Mouse (Mus musculus) embryonic facial prominence, embryonic 10.5 days (tissue): Measurements from ENCODE around the gene 2200002D01Rik. TPM values are rescaled to one million over a fixed set of nuclear protein-coding genes. Genes with fewer than 3 reads are reported as not detected.
A peak's percentile ranks its signal among the peaks of the same experiment; 100 is the strongest.

ENCODE experiments used
- DNase-seq: peaks from one replicate; pipeline ENCODE4 v3.0.0-alpha.2; 2017; ENCODE audit warnings: low spot score
- H3K27ac ChIP-seq: fragments of 300-500 bp; sonication (generic); replicated peaks from 2 replicates; pipeline ENCODE4 v1.5.1; 2016; ENCODE audit warnings: mild to moderate bottlenecking
- H3K27me3 ChIP-seq: fragments of 300-500 bp; sonication (generic); replicated peaks from 2 replicates; pipeline ENCODE4 v1.6.1; 2016; ENCODE audit warnings: low read depth, mild to moderate bottlenecking; ENCODE audit not compliant: poor library complexity, severe bottlenecking
- H3K36me3 ChIP-seq: fragments of 300-500 bp; sonication (generic); replicated peaks from 2 replicates; pipeline ENCODE4 v1.6.1; 2016; ENCODE audit warnings: mild to moderate bottlenecking, moderate library complexity
- H3K4me1 ChIP-seq: fragments of 300-500 bp; sonication (generic); 2 replicates; pipeline ENCODE4 v1.6.1; 2016
- H3K4me3 ChIP-seq: fragments of 300-500 bp; sonication (generic); 2 replicates; pipeline ENCODE4 v1.5.1; 2016; ENCODE audit warnings: mild to moderate bottlenecking, moderate library complexity
- H3K9me3 ChIP-seq: fragments of 300-500 bp; sonication (generic); 2 replicates; pipeline ENCODE4 v1.6.1; 2016; ENCODE audit warnings: mild to moderate bottlenecking
- WGBS: fragments of 180-500 bp; shearing (Covaris S2); methylation state at CpG from one replicate; pipeline ENCODE4 v1.1.7; 2016; 5-methylcytosine and 5-hydroxymethylcytosine counted together
- polyA plus RNA-seq: library from polyadenylated mRNA; unstranded; fragments of >200 nt; fragmentation: Nextera tagmentation; extraction: Ambion mirVana; gene quantifications from 2 replicates; pipeline ENCODE4 v1.2.1, GENCODE M21; 2016

The 2200002D01Rik gene
- polyA plus RNA-seq = 4.4 and 4.6 TPM in 2 replicates

DNA sequence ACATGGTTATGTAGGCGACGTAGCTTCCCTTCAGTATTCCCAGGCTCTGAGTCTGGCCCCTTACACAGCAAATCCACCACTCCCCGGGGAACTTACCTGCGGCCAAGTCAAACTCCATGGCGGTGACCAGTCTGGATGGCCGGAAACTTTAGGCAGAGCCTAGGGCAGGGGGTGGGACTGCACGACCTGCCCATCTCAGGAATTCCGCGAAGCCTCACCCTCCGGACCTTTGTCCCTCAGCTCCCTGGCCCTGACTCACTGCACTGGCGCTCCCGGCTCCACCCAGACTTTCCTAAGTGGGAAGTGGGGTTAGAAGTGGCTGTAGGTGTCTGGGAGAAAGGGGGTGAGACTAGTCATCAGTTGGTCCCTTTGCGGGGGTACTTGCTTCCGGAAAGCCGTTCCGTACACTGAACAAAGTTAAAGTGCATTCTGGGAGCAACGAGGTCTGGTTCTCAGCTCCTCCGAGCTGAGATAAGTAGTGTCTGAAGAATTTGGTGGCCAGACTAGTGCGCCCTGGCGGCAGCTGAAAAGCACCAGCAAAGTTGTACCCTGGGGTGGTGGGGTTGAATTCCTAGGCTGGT is at the start of gene 2200002D01Rik:
Gene 2200002D01Rik (minus strand): TSS at position 206 of the 581 bp plus-strand sequence.
- H3K27ac ChIP-seq = peak within 1 kb of the TSS; percentile 60
- no peaks in the 10 kb centered on the region for H3K9me3 ChIP-seq
- H3K27me3 ChIP-seq = peaks cover 25% of the 10 kb centered on the region
- H3K4me3 ChIP-seq = peak within 1 kb of the TSS; percentile 49
- DNase-seq = peak; percentile 48
- H3K36me3 ChIP-seq = peaks cover 35% of the 10 kb centered on the region
- WGBS = 5% methylated on average over 20 of the region's 20 CpGs
- H3K4me1 ChIP-seq = peaks cover 35% of the 10 kb centered on the region

DNA sequence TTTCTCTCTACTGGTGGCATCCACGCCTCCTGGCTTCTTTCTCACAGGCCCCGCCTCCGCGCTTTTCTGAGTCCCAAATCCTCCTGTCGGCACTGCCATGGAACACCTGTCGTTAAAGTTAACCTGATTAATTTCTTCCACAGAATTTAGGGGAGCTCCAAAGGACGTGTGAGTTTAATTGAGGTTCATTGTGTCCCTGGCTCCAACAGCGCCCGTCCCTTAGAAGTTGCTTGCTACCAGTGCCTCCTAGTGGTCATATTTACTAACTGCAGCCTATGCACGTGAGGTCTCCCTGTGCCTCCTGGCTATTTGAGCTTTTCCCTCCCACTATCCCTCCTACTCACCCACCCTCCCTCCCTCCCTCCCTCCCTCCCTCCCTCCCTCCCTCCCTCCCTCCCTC is 48.7 kb upstream of the 2200002D01Rik start:
- Histone ChIP-seq H3K27ac (no peak overlapping the region), H3K36me3 (no peaks in the 10 kb centered on the region), H3K9me3 (no peaks in the 10 kb centered on the region), H3K27me3 (peaks cover 11% of the 10 kb centered on the region; the same call in 1 of the 2 replicates), H3K4me1 (peaks cover 27% of the 10 kb centered on the region), H3K4me3 (0 out of 2 replicates have a peak overlapping the region, but pooled peaks have one; percentile 6)
- peak; percentile 74 for DNase-seq
- WGBS = 9% methylated on average over 10 of the region's 10 CpGs

DNA sequence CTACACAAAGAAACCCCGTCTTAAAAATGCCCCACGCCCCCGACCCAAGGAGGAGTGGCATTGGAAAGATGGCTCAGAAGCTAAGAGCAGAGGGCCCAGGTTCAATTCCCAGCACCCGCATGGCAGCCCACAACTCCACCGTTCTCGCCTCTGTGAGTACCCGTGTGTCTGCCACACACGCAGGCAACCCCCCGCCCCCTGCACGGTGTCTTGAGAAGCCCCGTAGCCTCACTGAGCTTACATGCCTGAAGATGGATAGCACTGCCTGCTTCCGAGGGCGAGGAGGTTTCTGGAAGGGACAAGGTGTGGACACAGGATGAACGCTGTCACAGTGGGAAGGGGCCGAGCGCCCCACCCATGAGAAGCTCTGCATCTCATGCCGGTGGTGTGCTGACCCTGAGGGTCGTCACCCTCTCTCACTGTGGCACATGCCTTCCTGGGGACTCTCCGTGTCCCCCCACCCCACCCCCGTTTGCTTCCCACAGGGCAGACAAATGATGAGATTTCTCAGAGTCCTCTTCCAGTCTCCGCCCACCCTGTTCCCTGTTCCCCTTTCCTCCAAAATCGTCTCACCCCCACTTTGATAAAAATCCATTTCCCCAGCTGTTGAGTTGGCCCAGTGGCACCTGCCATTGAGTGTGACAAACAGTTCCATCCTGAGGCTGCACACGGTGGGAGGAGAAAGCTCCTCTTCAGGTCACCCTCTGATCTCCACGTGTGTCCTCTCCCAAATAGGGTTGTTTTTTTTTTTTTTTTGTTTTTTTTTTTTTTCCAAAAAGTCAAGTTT is 47.8 kb upstream of the 2200002D01Rik start:
- Histone ChIP-seq H3K4me3 (no peak overlapping the region), H3K9me3 (no peaks in the 10 kb centered on the region), H3K27ac (no peak overlapping the region), H3K27me3 (peaks cover 10% of the 10 kb centered on the region), H3K4me1 (peaks cover 34% of the 10 kb centered on the region), H3K36me3 (no peaks in the 10 kb centered on the region)
- no peak for DNase-seq
- WGBS = 84% methylated on average over 24 of the region's 24 CpGs

DNA sequence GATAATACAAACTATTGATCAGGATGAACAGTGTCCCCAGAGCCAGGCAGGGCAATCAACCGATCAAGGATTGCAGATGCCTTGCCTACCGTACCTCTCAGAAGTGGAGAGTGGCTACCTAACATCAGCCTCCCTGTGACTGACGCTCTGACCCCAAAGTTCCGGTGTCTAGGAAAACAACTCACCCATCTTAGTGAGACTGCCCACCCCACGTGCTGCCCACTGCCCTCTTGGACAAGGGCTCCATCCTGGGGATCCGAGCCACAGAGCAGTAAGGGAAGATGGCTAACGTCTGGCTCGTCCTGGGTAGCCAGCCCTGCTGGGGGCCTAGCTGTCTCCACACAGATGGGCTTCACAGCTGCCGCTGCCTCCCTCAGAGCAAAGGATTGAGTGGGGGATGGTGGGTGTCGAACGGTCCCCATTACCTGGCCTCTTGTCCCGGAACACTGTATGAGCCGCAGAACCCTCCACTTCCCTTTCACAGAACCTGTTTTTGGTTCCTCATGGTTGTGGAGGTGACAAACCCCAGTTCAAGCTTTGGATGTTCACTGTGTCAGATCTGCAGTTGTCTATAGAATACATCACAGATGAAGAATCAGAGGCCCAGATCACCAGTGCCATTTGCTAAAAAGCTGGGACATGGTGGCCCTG is 46.0 kb upstream of the 2200002D01Rik start:
- H3K27me3 ChIP-seq = peaks cover 28% of the 10 kb centered on the region
- H3K27ac ChIP-seq = peak overlapping the region; percentile 14; the same call in 1 of the 2 replicates
- no peaks in the 10 kb centered on the region for H3K9me3 ChIP-seq
- no peak for DNase-seq
- 0 out of 2 replicates have a peak overlapping the region, but pooled peaks have one; percentile 9 for H3K4me3 ChIP-seq
- peaks cover 50% of the 10 kb centered on the region for H3K4me1 ChIP-seq
- 69% methylated on average over 13 of the region's 13 CpGs for WGBS
- no peaks in the 10 kb centered on the region for H3K36me3 ChIP-seq

DNA sequence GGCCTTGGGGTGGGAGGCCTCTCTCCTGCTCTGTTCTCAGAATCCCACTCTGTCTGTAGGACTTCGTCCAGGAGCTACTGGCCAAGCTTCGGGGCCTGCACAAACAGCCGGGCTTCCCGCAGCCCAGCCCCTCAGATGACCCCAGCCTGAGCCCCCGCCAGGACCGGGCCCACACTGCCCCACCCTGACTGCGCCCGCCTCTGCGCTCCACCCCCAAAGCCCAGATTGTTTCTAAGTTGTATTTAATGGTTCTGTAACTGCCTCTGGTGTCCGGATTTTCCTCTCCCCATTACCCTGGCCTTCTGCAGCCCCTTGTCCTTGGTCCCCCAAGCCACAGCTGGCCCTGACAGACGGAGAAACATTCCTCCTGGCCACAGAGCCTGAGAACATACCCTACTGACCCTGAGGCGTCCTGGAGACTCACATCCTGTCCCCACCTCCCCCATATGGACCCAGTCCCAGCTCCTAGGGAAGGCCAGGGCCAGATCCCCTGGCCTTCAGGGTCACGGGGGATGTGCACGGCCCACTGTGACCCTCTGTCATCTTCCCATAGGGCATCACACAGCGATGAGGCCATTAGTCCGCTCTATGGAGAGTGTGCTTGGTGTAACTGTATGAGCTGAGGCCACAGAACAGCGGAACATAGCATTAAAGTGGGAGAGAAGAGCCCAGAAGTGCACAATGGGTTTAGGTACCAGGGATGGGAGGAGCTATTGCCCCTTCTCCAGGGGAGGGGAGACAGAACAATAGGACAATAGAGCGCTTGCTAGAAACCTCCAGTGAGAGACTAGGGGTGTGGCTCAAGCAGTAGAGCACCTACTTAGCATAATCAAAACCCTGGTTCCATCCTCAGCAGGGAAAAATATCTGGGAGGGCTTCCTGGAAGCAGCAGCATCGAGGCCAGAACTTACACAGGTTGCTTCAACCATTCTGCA is 45.1 kb upstream of the 2200002D01Rik start:
- 0 out of 2 replicates have a peak overlapping the region, but pooled peaks have one; percentile 19 for H3K4me3 ChIP-seq
- no peaks in the 10 kb centered on the region for H3K9me3 ChIP-seq
- peaks cover 34% of the 10 kb centered on the region for H3K27me3 ChIP-seq
- peaks cover 58% of the 10 kb centered on the region for H3K4me1 ChIP-seq
- peak overlapping the region; percentile 68 for H3K27ac ChIP-seq
- no peaks in the 10 kb centered on the region for H3K36me3 ChIP-seq
- WGBS = 21% methylated on average over 19 of the region's 19 CpGs
- DNase-seq = peak; percentile 24

DNA sequence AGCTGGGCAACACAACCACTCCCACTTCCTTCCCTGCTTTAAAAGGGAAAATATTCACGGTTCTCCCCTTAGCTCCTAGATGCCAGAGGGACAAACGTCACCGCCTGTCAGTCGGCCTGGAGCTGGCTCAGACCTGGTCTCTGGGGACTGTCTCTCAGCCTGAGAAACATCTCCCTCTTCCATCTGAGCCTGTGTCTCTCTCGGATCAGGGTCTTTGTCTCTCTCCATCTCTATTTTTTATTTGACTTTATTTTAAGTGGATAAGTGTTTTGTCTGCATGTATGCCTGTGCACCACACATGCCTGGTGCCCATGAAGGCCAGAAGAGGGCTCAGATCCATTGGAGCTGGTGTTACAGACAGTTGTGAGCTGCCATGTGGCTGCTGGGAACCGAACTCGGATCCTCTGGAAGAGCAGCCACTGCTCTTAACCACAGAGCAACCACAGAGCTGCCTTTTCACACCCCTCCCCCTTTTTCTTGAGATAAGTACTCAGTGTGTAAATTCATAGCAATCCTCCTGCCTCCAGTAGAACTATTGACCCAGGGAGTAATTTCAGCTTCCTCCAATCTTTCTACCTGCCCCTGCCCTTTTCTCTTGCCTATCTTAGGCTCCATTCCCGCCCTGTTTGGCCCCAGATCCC is 44.3 kb upstream of the 2200002D01Rik start:
- H3K27me3 ChIP-seq = peaks cover 43% of the 10 kb centered on the region
- H3K4me1 ChIP-seq = peaks cover 59% of the 10 kb centered on the region
- peak overlapping the region; percentile 35 for H3K4me3 ChIP-seq
- DNase-seq = no peak
- H3K9me3 ChIP-seq = no peaks in the 10 kb centered on the region
- H3K27ac ChIP-seq = peak overlapping the region; percentile 68
- 22% methylated on average over 8 of the region's 8 CpGs for WGBS
- no peaks in the 10 kb centered on the region for H3K36me3 ChIP-seq

DNA sequence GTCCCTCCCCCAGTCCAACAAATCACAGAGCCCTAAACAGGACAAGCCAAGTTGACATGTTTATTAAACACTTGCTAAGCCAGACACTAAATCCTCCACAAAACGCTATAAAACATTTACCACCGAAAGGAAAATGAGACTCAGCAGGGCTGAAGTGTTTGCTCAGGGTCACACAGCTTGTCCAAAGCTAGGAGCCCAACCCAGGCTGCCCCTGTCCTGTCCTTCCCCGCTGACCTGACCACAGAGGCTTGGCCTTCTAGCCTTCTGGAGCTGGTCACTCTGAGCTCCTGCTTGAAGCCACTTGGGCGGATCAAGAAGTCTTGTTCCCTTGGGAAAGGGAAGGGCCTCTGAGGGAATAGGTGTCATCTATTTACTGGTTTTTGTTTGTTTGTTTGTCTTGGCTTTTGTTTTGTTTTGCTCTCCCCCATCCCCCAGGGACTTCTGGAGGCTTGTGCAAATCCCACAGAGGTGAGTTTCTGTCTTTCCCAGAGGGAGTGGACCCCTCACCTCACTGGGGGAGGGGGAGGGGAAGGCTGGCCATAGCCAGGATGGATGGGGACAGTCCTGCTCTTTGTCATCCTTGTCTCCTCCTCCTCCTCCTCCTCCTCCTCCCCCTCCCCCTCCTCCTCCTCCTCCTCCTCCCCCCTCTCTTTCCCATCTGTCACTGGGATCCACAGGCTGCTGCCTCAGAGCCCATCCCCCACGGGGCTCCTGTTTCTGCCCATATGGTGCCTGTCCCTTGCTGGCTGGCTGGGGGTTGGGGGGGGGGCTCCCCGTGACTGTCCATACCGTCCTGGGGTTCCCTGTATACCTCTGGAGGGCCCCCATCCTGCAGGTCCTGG is 43.6 kb upstream of the 2200002D01Rik start:
- Histone ChIP-seq H3K4me1 (peaks cover 59% of the 10 kb centered on the region), H3K9me3 (no peaks in the 10 kb centered on the region), H3K36me3 (no peaks in the 10 kb centered on the region), H3K4me3 (peak overlapping the region; percentile 36), H3K27ac (peak overlapping the region; percentile 68), H3K27me3 (peaks cover 49% of the 10 kb centered on the region)
- DNase-seq = peak; percentile 63
- WGBS = 23% methylated on average over 7 of the region's 7 CpGs

DNA sequence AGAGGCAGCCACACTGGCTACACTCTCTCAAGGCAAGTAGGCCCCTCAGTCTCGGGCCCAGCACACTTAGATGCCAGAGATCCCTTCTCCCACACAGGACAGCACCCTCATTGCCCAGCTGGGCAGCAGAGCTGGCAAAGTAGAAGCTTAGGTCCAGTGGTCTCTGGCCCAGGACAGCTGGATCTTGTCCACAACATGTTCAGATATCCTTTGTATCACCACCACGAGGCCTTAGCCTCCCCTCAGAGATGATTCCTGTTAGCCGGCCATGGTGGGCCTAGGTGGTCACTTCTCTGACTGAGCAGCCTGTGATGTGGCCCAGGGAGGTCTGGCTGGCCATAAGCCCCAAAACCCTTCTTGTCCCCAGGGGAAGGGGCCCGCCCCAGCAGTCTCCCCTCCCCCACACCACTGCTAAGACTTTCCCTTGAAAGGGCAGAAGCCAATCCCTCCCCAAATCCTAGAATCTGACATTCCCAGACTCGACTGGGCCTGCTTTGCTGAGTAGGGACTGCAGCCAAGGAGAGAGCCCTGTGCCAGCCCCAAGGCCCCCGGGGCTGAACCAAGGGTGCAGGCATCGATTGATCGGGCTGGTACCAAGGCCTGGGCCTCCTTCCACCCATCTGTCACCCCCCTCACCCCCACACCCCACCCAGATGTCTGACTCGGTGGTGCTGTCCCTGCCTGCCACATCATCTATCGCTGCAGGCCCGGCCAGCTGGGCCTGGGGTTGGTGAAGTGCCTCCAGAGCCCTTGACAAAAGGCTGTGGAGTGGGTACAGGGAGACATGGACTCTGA is 42.6 kb upstream of the 2200002D01Rik start:
- Histone ChIP-seq H3K4me3 (peak overlapping the region; percentile 36), H3K9me3 (no peaks in the 10 kb centered on the region), H3K4me1 (peaks cover 59% of the 10 kb centered on the region), H3K27me3 (peaks cover 53% of the 10 kb centered on the region), H3K27ac (peak overlapping the region; percentile 68), H3K36me3 (no peaks in the 10 kb centered on the region)
- DNase-seq = no peak
- 44% methylated on average over 11 of the region's 11 CpGs for WGBS

DNA sequence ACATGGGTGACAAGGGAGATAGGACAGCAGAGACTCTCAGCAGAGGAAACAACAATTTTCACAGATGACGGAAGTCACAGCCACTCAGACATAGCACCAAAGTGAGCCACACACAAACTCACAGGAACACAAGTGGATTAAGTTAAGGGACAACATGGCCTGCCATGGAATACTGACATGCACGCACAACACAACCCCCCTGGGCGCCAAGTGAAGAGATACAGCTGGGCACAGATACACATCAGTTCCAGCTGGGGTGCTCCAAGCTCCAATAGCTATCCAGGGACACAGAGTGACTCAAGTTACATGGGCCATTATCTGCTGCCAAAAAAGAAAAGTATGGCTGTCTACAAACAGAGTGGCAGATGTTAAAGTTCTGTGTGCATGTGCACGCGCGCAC is 41.6 kb upstream of the 2200002D01Rik start:
- Histone ChIP-seq H3K4me1 (peaks cover 59% of the 10 kb centered on the region), H3K4me3 (peak overlapping the region; percentile 75), H3K36me3 (no peaks in the 10 kb centered on the region), H3K9me3 (no peaks in the 10 kb centered on the region), H3K27me3 (peaks cover 62% of the 10 kb centered on the region), H3K27ac (peak overlapping the region; percentile 83)
- peak; percentile 40 for DNase-seq
- WGBS = 79% methylated on average over 6 of the region's 6 CpGs

DNA sequence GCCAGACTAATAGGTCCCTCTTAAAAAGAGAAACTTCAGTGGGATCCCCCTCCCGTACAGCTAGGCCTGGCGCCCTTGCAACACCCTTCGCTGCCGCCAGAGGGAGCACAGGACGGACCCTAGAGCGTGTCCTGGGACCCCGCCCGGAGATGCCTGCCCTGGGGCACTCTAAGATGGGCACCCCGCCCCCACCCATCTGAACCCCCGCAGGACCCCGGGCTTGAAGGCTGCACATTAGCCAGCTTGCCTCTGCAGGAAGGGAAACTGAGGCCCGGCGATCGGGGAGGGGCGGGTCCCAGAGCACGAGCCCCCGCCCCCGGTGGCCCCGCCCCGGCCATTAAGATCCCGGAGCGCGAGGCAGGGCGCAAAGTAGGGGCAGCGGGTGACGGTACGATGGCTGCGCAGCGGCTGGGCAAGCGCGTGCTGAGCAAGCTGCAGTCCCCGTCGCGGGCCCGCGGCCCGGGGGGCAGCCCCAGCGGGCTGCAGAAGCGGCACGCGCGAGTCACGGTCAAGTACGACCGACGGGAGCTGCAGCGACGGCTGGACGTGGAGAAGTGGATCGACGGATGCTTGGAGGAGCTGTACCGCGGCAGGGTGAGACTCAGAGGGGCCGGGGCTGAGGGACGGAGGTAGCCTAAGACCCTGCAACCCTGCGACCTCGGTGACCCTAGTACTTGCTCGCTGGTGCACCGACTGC is 40.8 kb upstream of the 2200002D01Rik start, which contains the start of gene Ppp1r14a:
Gene Ppp1r14a (plus strand): TSS at position 367 of the 697 bp plus-strand sequence.
- no peaks in the 10 kb centered on the region for H3K9me3 ChIP-seq
- peaks cover 66% of the 10 kb centered on the region for H3K27me3 ChIP-seq
- DNase-seq = peak; percentile 89
- H3K36me3 ChIP-seq = no peaks in the 10 kb centered on the region
- H3K27ac ChIP-seq = peak within 1 kb of the TSS; percentile 83
- peaks cover 56% of the 10 kb centered on the region for H3K4me1 ChIP-seq
- WGBS = under 1% methylated on average over 59 of the region's 59 CpGs
- H3K4me3 ChIP-seq = peak within 1 kb of the TSS; percentile 75
